28 mouse cellular contexts compared by ENCODE assay signal in genomic region chr6:61125431-61125830, GRCm38 (mm10). TPM values are rescaled to one million over a fixed set of nuclear protein-coding genes. Genes with fewer than 3 reads are reported as not detected.
"Had no signal": no experiment of that assay in that cellular context is flagged by ENCODE, and none has a peak within 500 bp of the region (broad histone marks: within the 10 kb centered on the region; RNA-seq: fewer than 3 reads in every experiment).

No protein-coding gene starts in this region.

- DNase-seq: cerebellum, adult 8-10 months; cerebellum, adult 9-10 months; cerebellum, adult 9-11 months; cerebellum, postnatal 10 days; cerebellum, postnatal 14 days; cerebellum, postnatal 25 days; cerebellum, postnatal 36 days; embryo, embryonic 11 days; forebrain, postnatal 0 days; gastrocnemius, adult 2 months; gastrocnemius, postnatal 10 days; gastrocnemius, postnatal 14 days; gastrocnemius, postnatal 25 days; gastrocnemius, postnatal 36 days; heart, adult 11 months; heart, adult 18-20 months; heart, adult 2 months had no signal

- H3K9me3 ChIP-seq: embryonic facial prominence, embryonic 12.5 days; embryonic facial prominence, embryonic 13.5 days; embryonic facial prominence, embryonic 15.5 days; forebrain, embryonic 10.5 days; forebrain, embryonic 12.5 days; forebrain, embryonic 13.5 days; forebrain, embryonic 15.5 days; heart, embryonic 10.5 days had no signal

- H3K4me3 ChIP-seq: embryonic facial prominence, embryonic 12.5 days; embryonic facial prominence, embryonic 13.5 days; embryonic facial prominence, embryonic 15.5 days; erythroblast, embryonic 14.5 days; forebrain, embryonic 10.5 days; forebrain, embryonic 12.5 days; forebrain, embryonic 13.5 days; forebrain, embryonic 15.5 days; gastrocnemius, adult 2 months; heart, adult 2 months; heart, embryonic 10.5 days had no signal

- H3K36me3 ChIP-seq: embryonic facial prominence, embryonic 12.5 days; embryonic facial prominence, embryonic 13.5 days; embryonic facial prominence, embryonic 15.5 days; forebrain, embryonic 10.5 days; forebrain, embryonic 12.5 days; forebrain, embryonic 15.5 days; heart, embryonic 10.5 days had no signal

- H3K27me3 ChIP-seq: embryonic facial prominence, embryonic 12.5 days; embryonic facial prominence, embryonic 13.5 days; embryonic facial prominence, embryonic 15.5 days; forebrain, embryonic 12.5 days; forebrain, embryonic 13.5 days; forebrain, embryonic 15.5 days had no signal

- H3K4me2 ChIP-seq: embryonic facial prominence, embryonic 12.5 days; embryonic facial prominence, embryonic 13.5 days; embryonic facial prominence, embryonic 15.5 days; forebrain, embryonic 12.5 days; forebrain, embryonic 13.5 days; forebrain, embryonic 15.5 days had no signal

- H3K9ac ChIP-seq: embryonic facial prominence, embryonic 12.5 days; embryonic facial prominence, embryonic 13.5 days; embryonic facial prominence, embryonic 15.5 days; forebrain, embryonic 12.5 days; forebrain, embryonic 13.5 days; forebrain, embryonic 15.5 days; forebrain, postnatal 0 days had no signal

- H3K4me1 ChIP-seq: embryonic facial prominence, embryonic 12.5 days; embryonic facial prominence, embryonic 13.5 days; embryonic facial prominence, embryonic 15.5 days; forebrain, embryonic 13.5 days; forebrain, embryonic 15.5 days; heart, embryonic 10.5 days had no signal

- H3K27ac ChIP-seq: embryonic facial prominence, embryonic 12.5 days; embryonic facial prominence, embryonic 13.5 days; embryonic facial prominence, embryonic 15.5 days; forebrain, embryonic 10.5 days; forebrain, embryonic 12.5 days; forebrain, embryonic 13.5 days; forebrain, embryonic 15.5 days; gastrocnemius, adult 2 months; heart, adult 2 months; heart, embryonic 10.5 days had no signal

- ATAC-seq: forebrain, embryonic 13.5 days; forebrain, embryonic 14.5 days; forebrain, embryonic 15.5 days; forebrain, embryonic 16.5 days; forebrain, postnatal 0 days had no signal

RNA-seq across cellular contexts. Expression of gene Ccser1, which starts 54.7 kb away (rescaled TPM):
- polyA plus RNA-seq: erythroblast, embryonic 14.5 days had no signal
